Mouse (Mus musculus) midbrain, embryonic 13.5 days (tissue): ENCODE results near the gene H2afy. TPM values are rescaled to one million over a fixed set of nuclear protein-coding genes. Genes with fewer than 3 reads are reported as not detected.
A peak's percentile ranks its signal among the peaks of the same experiment; 100 is the strongest.

Source experiments
- ATAC-seq: fragments of 200-750 bp; cut with Nextera tagmentation; 2 replicates; pipeline ENCODE4 v1.8.0; 2017; ENCODE audit warnings: mild to moderate bottlenecking, moderate TSS enrichment, moderate library complexity
- H3K27ac ChIP-seq: fragments of 300-500 bp; sonication (generic); 2 replicates; pipeline ENCODE4 v1.5.1; 2015; ENCODE audit warnings: inconsistent platforms, mild to moderate bottlenecking, moderate library complexity
- H3K27me3 ChIP-seq: fragments of 300-500 bp; sonication (generic); 2 replicates; pipeline ENCODE4 v1.6.1; 2015; ENCODE audit warnings: mild to moderate bottlenecking, inconsistent platforms
- H3K36me3 ChIP-seq: fragments of 300-500 bp; sonication (generic); 2 replicates; pipeline ENCODE4 v1.6.1; 2015; ENCODE audit warnings: mild to moderate bottlenecking, inconsistent platforms
- H3K4me1 ChIP-seq: fragments of 300-500 bp; sonication (generic); replicated peaks from 2 replicates; pipeline ENCODE4 v1.6.1; 2015; ENCODE audit warnings: inconsistent platforms
- H3K4me2 ChIP-seq: fragments of 300-500 bp; sonication (generic); replicated peaks from 2 replicates; pipeline ENCODE4 v1.6.1; 2015; ENCODE audit warnings: moderate library complexity, mild to moderate bottlenecking, inconsistent platforms
- H3K4me3 ChIP-seq: fragments of 300-500 bp; sonication (generic); replicated peaks from 2 replicates; pipeline ENCODE4 v1.5.1; 2015; ENCODE audit warnings: mild to moderate bottlenecking, inconsistent platforms
- H3K9ac ChIP-seq: fragments of 300-500 bp; sonication (generic); replicated peaks from 2 replicates; pipeline ENCODE4 v1.6.1; 2015; ENCODE audit warnings: mild to moderate bottlenecking, inconsistent platforms
- H3K9me3 ChIP-seq: fragments of 300-500 bp; sonication (generic); 2 replicates; pipeline ENCODE4 v1.6.1; 2016; ENCODE audit warnings: mild to moderate bottlenecking, inconsistent platforms
- WGBS: fragments of 180-500 bp; shearing (Covaris S2); methylation state at CpG from one replicate; pipeline ENCODE4 v1.1.7; 2015; 5-methylcytosine and 5-hydroxymethylcytosine counted together
- polyA plus RNA-seq: library from polyadenylated mRNA; unstranded; fragments of >200 nt; fragmentation: Nextera tagmentation; extraction: Ambion mirVana; gene quantifications from 2 replicates; pipeline ENCODE4 v1.2.1, GENCODE M21; 2015

Gene H2afy
- polyA plus RNA-seq = 414 and 443 TPM in 2 replicates

DNA sequence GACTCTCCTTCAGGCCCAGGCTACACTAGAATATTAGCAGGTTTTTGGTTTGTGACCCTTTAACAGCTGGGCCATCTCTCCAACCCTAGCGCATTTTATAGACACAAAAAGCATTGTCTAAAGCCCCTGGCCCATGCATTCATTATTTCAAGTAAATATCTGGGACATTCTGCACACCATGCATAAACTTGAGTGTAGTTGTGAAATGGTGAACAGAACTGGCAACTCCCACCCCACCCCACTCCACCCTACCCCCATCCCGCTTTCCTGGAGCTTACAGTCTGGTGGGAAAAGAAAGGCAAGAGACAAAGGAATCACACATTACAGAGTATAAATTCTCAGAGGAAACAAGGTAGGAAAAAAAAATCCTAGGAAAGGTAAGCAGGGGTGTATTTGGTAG, at the start of gene H2afy:
Gene H2afy (minus strand): TSS at position 162 of the 400 bp plus-strand sequence.
- Histone ChIP-seq H3K4me2 (peak within 1 kb of the TSS; percentile 94), H3K4me3 (peak within 1 kb of the TSS; percentile 100), H3K4me1 (peaks cover 31% of the 10 kb centered on the region), H3K27me3 (0 out of 2 replicates have a peak, but pooled peaks cover 7% of the 10 kb centered on the region), H3K36me3 (peaks cover 9% of the 10 kb centered on the region), H3K9ac (peak within 1 kb of the TSS; percentile 98), H3K27ac (peak within 1 kb of the TSS; percentile 89), H3K9me3 (0 out of 2 replicates have a peak, but pooled peaks cover 5% of the 10 kb centered on the region)
- WGBS = 82% methylated on average over 2 of the region's 2 CpGs
- 0 out of 2 replicates have a peak, but pooled peaks have one; percentile 8 for ATAC-seq

DNA sequence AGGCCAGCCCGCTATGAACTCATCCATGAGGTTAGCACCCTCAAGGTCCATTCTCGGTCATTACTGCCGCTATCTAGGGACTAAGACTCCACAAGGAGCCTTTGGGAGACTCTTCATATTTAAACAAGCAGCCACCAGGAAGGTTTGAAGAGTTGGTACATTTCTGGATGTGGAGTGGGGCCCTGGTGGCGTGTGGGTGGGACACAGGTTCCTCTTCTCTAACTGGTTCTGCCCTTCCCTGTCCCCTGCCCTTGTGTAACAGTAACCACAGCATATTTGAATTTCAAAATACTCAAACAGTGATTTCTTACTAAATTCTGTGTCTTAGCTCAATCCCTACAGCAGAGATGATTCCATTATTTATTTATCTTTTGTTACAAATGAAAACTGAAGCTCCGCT, 47.5 kb upstream of the H2afy start:
- Histone ChIP-seq H3K36me3 (no peaks in the 10 kb centered on the region), H3K4me3 (no peak overlapping the region), H3K9ac (no peak overlapping the region), H3K4me1 (no peaks in the 10 kb centered on the region), H3K27ac (no peak overlapping the region), H3K27me3 (0 out of 2 replicates have a peak, but pooled peaks cover 2% of the 10 kb centered on the region), H3K9me3 (no peaks in the 10 kb centered on the region), H3K4me2 (no peak overlapping the region)
- no peak for ATAC-seq
- WGBS = 91% methylated on average over 5 of the region's 5 CpGs

DNA sequence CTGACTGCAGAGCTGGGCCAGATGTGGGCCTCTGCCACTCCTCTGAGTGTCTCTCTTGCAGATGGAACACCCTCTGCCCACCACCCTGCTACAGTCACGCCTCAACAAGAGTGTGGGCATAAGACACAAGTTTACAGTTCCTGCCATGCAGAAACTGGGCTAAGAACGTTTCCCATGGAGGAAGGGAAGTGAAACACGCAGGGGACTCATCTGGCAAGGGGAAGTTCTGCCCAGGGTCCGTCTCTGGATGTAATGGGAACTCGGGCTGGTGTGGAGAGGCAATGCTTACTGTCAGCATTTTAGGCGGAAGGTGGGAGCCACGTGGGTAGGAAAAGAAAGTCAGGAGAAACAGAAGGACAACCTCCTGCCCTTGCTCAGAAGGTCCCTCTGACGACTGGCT, 45.3 kb upstream of the H2afy start:
- Histone ChIP-seq H3K27ac (no peak overlapping the region), H3K4me1 (no peaks in the 10 kb centered on the region), H3K27me3 (0 out of 2 replicates have a peak, but pooled peaks cover 2% of the 10 kb centered on the region), H3K36me3 (no peaks in the 10 kb centered on the region), H3K4me3 (no peak overlapping the region), H3K9me3 (no peaks in the 10 kb centered on the region), H3K9ac (no peak overlapping the region), H3K4me2 (no peak overlapping the region)
- WGBS = 79% methylated on average over 8 of the region's 8 CpGs
- no peak for ATAC-seq

DNA sequence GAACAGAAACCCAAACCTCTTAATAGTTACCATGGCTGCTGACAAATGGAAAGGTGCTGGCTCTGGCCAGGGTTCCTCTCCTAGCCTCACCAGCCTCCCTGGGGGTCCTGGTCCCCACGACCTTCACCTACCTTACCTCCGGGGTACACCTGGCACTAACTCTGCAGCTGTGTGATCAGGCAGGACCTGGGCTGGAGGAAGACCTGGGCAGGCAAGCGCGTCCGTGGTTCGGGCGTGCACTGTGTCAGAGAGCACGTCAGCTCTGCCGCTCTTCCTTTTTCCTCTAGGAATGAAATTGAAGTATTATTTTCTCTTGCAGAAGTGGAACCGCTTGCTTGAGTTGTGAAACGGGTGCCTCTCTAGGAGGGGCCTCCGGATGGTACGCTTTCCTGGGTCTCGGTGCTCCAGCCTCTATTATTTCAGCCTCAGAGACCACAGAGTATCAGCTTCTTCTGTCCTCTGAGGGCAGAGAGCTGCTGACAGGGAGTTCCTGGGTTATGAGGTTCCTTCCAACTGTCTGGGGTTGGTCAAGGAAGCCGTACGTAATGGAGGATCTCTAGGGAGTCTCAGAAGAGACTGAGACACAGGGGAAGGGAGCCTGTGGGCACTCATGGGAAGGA, 42.4 kb upstream of the H2afy start, which contains the start of gene Tifab:
Gene Tifab (minus strand): TSS at position 470 of the 620 bp plus-strand sequence.
- no peak for ATAC-seq
- H3K9me3 ChIP-seq = no peaks in the 10 kb centered on the region
- H3K27ac ChIP-seq = no peak within 1 kb of the TSS
- H3K9ac ChIP-seq = no peak within 1 kb of the TSS
- H3K36me3 ChIP-seq = no peaks in the 10 kb centered on the region
- 88% methylated on average over 16 of the region's 16 CpGs for WGBS
- H3K4me1 ChIP-seq = no peaks in the 10 kb centered on the region
- no peak within 1 kb of the TSS for H3K4me2 ChIP-seq
- H3K4me3 ChIP-seq = no peak within 1 kb of the TSS
- 0 out of 2 replicates have a peak, but pooled peaks cover 1% of the 10 kb centered on the region for H3K27me3 ChIP-seq

DNA sequence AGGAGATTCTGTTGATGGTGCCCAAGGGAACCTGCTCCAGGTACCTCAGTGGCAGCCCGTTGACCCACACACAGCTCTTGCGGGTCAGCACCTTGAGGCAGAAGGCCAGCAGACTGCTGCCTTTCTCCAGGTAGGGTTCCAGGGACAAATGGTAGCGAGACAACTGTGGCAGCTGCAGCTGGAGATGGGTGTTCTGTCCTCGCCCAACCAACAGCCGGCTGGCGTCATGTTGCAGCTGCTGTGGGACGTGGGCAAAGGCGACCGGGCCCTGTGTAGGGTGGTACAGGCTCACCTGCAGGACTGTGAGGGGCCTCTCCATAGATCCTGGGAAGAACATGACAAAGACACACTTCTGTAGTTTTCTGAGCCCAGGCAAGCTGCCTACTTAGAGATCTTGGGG, 40.1 kb upstream of the H2afy start:
- Histone ChIP-seq H3K9ac (no peak overlapping the region), H3K27me3 (peaks cover 4% of the 10 kb centered on the region; the same call in 1 of the 2 replicates), H3K4me3 (no peak overlapping the region), H3K4me2 (no peak overlapping the region), H3K4me1 (no peaks in the 10 kb centered on the region), H3K36me3 (no peaks in the 10 kb centered on the region), H3K9me3 (no peaks in the 10 kb centered on the region), H3K27ac (no peak overlapping the region)
- WGBS = 92% methylated on average over 9 of the region's 9 CpGs
- no peak for ATAC-seq

DNA sequence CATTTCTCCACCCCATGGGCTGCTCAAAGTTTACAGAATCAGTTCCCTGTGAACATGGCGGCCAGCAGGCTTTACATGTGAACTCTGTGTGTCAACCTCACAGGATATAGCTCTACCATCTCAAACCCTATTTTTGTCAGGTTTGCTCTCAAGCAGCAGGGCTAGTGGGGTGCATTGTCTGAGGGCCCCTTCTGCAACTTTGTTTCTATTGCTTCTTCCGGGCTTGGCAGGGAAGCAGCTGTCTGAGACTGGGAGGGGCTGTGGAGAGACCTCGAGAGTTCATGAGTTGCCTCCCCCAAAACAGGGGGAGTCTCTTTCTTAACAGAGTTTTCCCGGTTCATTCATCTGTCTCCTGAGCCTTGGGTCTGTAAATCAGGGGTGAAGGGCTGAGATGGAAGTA, 39.7 kb upstream of the H2afy start:
- peaks cover 4% of the 10 kb centered on the region; the same call in 1 of the 2 replicates for H3K27me3 ChIP-seq
- no peak overlapping the region for H3K27ac ChIP-seq
- ATAC-seq = no peak
- WGBS = 81% methylated on average over 4 of the region's 4 CpGs
- H3K9ac ChIP-seq = no peak overlapping the region
- H3K4me3 ChIP-seq = no peak overlapping the region
- H3K4me1 ChIP-seq = no peaks in the 10 kb centered on the region
- no peaks in the 10 kb centered on the region for H3K9me3 ChIP-seq
- no peak overlapping the region for H3K4me2 ChIP-seq
- no peaks in the 10 kb centered on the region for H3K36me3 ChIP-seq

DNA sequence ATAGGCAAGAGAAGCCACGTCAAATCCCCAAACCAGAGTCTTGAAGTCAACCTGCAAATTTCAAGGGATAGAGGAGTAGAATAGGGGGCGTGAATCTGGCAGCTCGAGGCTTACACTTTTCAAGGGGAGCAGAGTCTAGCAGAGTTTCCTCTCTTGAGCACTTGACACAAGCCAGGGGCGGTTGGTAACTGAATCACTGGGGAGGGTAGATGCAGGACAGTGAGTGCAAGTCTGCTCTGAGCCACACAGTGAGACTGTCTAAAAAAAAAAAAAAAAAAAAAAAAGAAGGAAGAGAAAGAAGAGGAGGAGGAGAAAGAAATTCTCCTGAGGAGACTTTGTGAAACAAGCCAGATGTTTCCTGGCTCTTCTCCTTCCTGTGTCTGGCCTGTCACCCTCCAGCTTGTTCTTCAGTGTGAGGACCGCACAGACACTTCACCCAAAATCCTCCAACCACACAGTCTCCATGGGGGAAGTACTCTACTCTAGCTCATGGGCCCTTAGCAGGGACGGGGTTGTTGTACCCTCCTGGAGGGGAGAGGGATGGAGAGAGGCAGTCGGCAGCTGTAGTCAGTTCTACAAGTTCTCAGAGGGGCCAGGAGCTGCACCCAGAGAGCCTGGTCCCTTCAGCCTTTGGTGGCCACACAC, 36.9 kb upstream of the H2afy start:
- no peak overlapping the region for H3K4me2 ChIP-seq
- H3K36me3 ChIP-seq = no peaks in the 10 kb centered on the region
- no peak overlapping the region for H3K4me3 ChIP-seq
- H3K4me1 ChIP-seq = peaks cover 10% of the 10 kb centered on the region
- H3K9ac ChIP-seq = no peak overlapping the region
- H3K27me3 ChIP-seq = peaks cover 4% of the 10 kb centered on the region; the same call in 1 of the 2 replicates
- no peaks in the 10 kb centered on the region for H3K9me3 ChIP-seq
- WGBS = 72% methylated on average over 7 of the region's 7 CpGs
- no peak for ATAC-seq
- no peak overlapping the region for H3K27ac ChIP-seq

DNA sequence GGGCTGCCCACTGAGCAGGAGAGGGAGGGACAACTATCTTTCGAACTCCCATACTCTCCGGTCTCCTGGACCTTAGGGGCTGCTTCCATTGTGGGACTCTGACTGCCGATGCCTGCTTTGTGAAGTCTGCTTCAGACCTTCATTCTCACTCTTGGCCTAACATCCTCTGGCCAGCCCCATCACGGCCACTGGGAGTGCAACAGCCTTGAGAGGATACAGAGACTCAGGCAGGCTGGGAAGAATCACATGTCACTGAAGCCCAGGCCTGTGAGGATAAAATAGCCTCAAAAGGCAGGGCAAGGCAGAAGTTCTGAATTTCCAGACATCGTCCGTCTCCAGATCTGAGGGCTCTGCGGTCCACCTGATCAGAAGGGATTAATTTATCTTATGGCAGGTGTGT, 35.9 kb upstream of the H2afy start:
- no peak for ATAC-seq
- Histone ChIP-seq H3K4me1 (peaks cover 14% of the 10 kb centered on the region), H3K4me2 (no peak overlapping the region), H3K27ac (no peak overlapping the region), H3K9ac (no peak overlapping the region), H3K9me3 (no peaks in the 10 kb centered on the region), H3K4me3 (no peak overlapping the region), H3K27me3 (peaks cover 4% of the 10 kb centered on the region; the same call in 1 of the 2 replicates), H3K36me3 (no peaks in the 10 kb centered on the region)
- WGBS = 88% methylated on average over 7 of the region's 7 CpGs

DNA sequence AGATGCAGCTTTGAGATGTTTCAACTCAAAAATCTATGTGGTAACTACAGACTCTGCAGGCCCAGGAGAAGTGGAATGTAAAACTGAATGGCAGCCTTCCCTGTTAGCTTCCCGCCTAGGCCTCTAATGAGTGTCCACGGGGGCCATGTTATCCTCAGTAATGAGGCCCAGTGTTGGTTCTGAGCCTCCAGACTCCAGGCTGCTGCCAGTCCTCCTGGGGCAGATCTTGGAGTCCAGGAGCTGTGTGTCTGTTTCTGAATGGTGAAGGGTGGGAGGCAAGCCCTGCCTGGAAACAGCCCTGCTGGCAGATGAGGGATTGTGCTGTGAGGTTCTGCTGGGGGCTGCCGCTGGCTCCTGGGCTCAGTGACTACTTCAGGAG, 32.2 kb upstream of the H2afy start:
- 67% methylated on average over 3 of the region's 3 CpGs for WGBS
- no peak overlapping the region for H3K9ac ChIP-seq
- peak; percentile 66 for ATAC-seq
- peaks cover 4% of the 10 kb centered on the region; the same call in 1 of the 2 replicates for H3K27me3 ChIP-seq
- no peak overlapping the region for H3K4me2 ChIP-seq
- H3K4me3 ChIP-seq = no peak overlapping the region
- no peaks in the 10 kb centered on the region for H3K9me3 ChIP-seq
- H3K36me3 ChIP-seq = no peaks in the 10 kb centered on the region
- H3K27ac ChIP-seq = peak overlapping the region; percentile 54
- H3K4me1 ChIP-seq = peaks cover 14% of the 10 kb centered on the region

DNA sequence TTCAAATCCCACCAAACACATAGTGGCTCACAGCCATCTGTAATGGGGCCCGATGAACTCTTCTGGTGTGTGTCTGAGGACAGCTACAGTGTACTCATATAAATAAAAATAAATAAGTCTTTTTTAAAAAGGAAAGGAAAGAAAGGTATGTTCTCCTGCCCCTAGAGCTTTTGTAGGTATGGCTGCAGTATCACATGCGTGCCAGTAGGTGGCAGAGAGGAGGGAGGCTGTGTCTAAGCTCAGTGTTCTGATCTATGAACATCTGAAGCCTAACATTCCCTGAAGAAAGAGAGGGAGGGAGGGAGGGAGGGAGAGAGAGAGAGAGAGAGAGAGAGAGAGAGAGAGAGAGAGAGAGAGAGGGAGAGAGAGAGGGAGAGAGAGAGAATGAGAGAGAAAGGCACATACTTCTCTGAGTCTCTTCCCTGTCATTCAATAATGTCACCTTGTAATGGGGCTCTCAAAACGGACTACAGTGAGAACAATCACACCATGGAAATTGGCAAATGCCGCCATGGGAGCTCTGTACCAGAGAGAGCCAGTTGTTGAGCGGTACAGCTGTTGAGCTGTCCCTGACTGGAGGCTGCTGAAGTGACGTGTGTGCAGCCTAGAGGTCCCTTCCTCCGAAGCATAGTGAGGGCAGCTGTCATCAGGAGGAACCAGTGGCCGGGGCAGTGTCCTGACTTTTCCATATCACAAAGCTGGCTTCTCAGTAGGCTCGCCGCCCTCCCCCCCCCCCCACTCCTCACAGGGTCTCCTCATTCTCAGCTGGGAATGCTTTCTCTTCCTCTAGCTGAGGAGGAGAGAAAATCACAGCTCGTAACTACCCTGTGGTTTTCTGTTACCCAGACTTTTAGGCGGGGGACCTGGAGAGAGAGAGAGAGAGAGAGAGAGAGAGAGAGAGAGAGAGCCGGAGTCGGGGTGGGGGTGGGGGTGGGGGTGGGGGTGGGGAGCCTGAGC, 31.6 kb upstream of the H2afy start:
- peaks cover 4% of the 10 kb centered on the region; the same call in 1 of the 2 replicates for H3K27me3 ChIP-seq
- WGBS = 47% methylated on average over 14 of the region's 14 CpGs
- H3K4me1 ChIP-seq = peaks cover 14% of the 10 kb centered on the region
- H3K9me3 ChIP-seq = no peaks in the 10 kb centered on the region
- no peak overlapping the region for H3K4me3 ChIP-seq
- H3K36me3 ChIP-seq = no peaks in the 10 kb centered on the region
- H3K27ac ChIP-seq = peak overlapping the region; percentile 63
- no peak overlapping the region for H3K9ac ChIP-seq
- no peak overlapping the region; the same call in 1 of the 2 replicates for H3K4me2 ChIP-seq
- ATAC-seq = peak; percentile 73

DNA sequence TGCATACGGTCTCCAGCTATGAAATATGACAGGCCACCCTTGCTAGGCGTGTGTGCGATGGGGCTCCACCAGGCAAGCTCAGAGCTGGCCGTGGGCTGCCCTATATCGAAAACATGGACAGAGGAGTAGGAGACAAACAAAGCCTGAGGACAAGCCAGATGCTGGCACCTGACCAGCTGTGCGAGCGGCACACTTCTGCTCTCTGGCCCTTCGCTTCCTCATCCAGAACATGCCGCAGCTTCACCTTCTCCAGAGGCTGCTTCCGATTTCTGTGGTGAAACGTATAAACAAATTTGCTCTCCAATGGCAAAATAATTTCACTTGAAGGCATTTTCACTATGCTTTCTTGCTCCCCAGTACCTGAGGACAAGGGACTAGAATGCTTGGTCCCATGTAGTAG, 29.4 kb upstream of the H2afy start:
- Histone ChIP-seq H3K27me3 (no peaks in the 10 kb centered on the region; the same call in 1 of the 2 replicates), H3K4me3 (no peak overlapping the region), H3K27ac (no peak overlapping the region), H3K9ac (no peak overlapping the region), H3K36me3 (no peaks in the 10 kb centered on the region), H3K4me2 (no peak overlapping the region), H3K4me1 (peaks cover 14% of the 10 kb centered on the region), H3K9me3 (no peaks in the 10 kb centered on the region)
- no peak for ATAC-seq
- WGBS = 95% methylated on average over 11 of the region's 11 CpGs
